Mouse (Mus musculus): Measurements from ENCODE around the gene Pgam2. TPM values are rescaled to one million over a fixed set of nuclear protein-coding genes. Genes with fewer than 3 reads are reported as not detected.

Pgam2 gene
- polyA plus RNA-seq (2012; rRNA removed; ENCODE audit: low replicate concordance) = 0.31 TPM in 1 of 2 replicates, not detected in the other

DNA sequence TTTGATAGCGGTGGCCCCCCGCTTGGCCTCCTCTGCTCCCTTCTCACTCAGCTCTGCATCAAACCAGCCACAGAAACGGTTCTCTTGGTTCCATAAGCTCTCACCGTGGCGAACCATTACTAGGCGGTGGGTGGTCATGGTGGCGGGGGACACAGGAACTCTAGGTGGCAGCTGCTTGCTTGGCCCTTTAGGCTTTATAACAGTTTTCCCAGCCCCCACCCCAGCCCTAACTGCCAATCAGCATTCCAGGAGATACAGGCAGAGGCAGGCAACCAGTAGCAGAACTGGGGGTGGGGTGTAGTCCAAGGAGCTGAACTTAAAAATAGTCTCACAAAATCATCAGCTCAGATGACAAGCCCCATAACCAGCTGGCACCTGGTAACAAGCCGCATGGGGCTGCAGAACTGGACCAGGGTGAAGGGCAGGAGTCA, at the start of gene Pgam2:
TSS of gene Pgam2 (minus strand) at position 183 of the 431 bp plus-strand sequence.

DNA sequence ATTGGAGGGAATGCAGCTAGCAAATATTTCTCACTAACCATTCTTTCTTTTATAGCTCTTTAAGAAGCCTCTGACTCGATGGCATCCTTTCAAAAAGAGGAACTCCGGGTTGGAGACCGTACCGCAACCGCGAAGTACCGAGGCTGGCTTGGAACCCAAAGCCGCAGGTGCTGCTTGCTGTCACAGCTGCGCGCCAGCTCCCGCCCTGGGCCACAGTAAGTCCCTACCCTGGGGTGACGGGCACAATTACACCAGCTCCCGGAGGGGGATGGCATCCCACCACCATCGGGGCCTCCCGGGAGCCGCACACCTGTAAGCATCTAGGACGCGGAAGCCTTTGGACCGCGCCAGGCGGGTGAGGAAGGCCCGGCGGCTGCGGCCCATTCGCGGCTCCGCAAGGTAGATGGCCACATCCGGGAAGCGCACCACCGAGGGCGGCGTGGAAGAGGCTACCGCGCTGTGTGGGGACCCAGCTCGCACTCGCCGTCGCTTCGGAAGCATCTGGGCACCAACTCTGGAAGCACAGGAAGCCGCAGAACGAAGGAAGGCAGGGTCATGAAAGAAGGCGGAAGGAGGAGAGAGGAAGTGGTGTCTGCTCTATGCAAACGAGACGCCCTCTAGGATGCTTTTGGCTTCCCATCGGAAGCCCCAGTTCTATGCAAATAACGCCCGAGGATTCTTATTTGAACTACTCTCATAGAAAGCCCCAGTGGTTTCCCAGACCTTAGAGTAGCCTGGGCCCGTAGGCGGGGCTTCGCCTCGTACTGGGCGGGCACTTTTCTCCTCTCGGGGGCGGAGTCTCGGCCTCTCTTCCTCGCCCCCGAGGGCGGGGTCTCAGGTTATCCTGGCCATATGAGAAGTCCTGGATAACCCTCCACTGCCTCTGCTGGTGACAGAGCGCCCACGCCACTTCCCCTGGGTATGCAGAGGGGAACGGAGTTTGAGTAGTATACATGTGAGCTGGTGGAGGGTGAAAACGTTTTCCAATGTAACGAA, 34.0 kb upstream of the Pgam2 start, which contains the start of gene Polm:
TSS of gene Polm (minus strand) at position 766 of the 996 bp plus-strand sequence.

DNA sequence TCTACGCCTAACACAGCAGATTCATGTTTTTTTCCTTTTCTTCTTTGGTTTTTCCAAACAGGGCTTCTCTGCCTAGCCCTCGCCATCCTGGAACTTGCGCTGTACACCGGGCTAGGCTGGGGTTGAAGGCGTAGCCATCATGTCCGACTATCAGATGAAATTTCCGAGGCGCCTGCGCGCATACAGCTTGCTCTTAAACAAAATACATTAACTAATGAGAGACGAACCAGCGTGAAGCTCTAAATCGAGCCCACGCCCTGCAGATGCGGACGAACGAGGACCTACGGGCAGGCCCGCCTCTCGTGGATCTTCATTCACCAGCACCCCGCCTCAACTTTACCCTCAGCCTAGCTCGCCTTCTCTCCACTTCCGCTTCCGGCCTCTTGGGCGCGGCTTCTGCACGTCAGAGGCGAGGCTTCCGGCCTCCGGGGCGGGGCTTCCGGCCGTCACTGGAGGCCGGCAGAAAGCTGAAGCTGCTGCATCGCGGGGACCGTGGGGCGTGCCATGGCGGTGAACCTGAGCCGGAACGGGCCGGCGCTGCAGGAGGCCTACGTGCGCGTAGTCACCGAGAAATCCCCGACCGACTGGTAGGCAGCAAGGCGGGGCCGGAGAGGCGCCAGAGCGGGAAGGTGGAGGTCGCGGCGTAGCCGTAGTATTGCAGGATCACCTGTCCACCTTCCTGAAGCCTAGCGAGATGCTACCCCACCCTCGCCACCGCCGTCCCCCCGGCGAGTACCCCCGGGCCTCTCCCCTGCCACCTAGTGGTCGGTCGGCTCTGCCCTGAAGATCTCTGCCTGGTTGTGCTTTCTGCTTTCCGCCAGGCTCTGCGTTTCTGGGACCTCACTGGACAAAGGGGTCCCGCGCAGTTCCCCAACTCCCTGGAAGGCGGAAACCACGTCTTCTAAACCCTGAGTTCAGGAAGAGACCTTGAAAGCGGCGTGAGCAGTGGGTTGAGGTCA, 15.2 kb downstream of the Pgam2 start, which contains the start of gene Dbnl:
TSS of gene Dbnl (plus strand) at position 433 of the 959 bp plus-strand sequence.

DNA sequence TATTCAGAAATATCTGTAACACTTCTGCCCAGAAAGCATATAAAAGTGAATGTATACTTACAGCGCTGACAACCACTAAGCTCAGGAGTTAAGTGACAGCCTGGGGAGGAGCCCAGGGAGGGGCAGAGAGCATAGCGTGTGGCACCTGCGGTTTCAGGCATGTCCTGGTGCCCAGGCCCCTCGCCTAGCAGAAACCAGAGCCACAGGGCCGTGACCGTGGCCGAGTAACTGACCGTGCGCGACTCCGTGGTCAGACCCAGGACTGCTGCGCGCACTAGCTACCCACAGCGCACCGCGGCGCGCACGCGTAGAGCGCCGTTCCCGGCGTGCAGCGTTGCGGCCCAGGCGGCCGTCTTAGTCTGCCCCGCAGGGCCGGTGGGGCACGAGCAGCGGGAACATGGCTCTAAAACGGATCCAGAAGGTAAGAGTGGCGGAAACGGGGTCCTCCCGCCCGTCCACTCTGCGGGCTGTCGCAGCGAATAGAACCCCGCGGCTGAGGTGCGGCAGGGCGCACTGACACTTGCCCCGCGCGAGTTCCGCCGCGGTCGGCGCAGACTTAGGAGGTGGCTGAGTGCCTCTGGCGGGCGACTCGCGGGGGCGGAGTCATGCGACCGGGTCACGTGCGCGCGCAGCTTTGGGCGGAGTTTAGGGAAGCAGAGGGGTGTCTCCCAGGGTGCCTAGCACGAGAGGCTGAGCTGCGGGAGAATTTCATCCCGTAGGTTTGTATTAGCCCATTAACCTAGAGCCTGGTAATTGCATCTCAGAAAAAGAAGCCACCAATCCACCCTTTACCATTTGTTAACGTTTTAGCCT, 41.5 kb downstream of the Pgam2 start, which contains the start of gene Urgcp:
TSS of gene Urgcp (minus strand) at position 557 of the 813 bp plus-strand sequence.

Other genes with a start within 250 kb of the Pgam2 start
- gene Ankrd36, start 234.0 kb downstream of the Pgam2 start, polyA plus RNA-seq (2012; rRNA removed; ENCODE audit: low replicate concordance) = not detected in 2 replicates
- 460 and 567 TPM in 2 replicates for gene Mrps24, start 88.1 kb downstream of the Pgam2 start, polyA plus RNA-seq (2012; rRNA removed; ENCODE audit: low replicate concordance)
- gene Urgcp, start 41.4 kb downstream of the Pgam2 start, polyA plus RNA-seq (2012; rRNA removed; ENCODE audit: low replicate concordance) = 23.3 and 38.3 TPM in 2 replicates
- gene Dbnl, start 15.2 kb downstream of the Pgam2 start, polyA plus RNA-seq (2012; rRNA removed; ENCODE audit: low replicate concordance) = 65.9 and 98.5 TPM in 2 replicates
- 32.6 and 45.4 TPM in 2 replicates for gene Polm, start 34.3 kb upstream of the Pgam2 start, polyA plus RNA-seq (2012; rRNA removed; ENCODE audit: low replicate concordance)
- gene Aebp1, start 58.2 kb upstream of the Pgam2 start, polyA plus RNA-seq (2012; rRNA removed; ENCODE audit: low replicate concordance) = 14.3 and 15.2 TPM in 2 replicates
- 129 and 236 TPM in 2 replicates for gene Pold2, start 74.6 kb upstream of the Pgam2 start, polyA plus RNA-seq (2012; rRNA removed; ENCODE audit: low replicate concordance)
- gene Myl7, start 95.0 kb upstream of the Pgam2 start, polyA plus RNA-seq (2012; rRNA removed; ENCODE audit: low replicate concordance) = 3.5 and 11.4 TPM in 2 replicates
- gene Gck, start 146.3 kb upstream of the Pgam2 start, polyA plus RNA-seq (2012; rRNA removed; ENCODE audit: low replicate concordance) = 0.26 and 0.65 TPM in 2 replicates
- gene Ykt6, start 152.0 kb upstream of the Pgam2 start, polyA plus RNA-seq (2012; rRNA removed; ENCODE audit: low replicate concordance) = 41.6 and 81.0 TPM in 2 replicates